Mouse (Mus musculus): ENCODE data around the gene Homez.

DNA sequence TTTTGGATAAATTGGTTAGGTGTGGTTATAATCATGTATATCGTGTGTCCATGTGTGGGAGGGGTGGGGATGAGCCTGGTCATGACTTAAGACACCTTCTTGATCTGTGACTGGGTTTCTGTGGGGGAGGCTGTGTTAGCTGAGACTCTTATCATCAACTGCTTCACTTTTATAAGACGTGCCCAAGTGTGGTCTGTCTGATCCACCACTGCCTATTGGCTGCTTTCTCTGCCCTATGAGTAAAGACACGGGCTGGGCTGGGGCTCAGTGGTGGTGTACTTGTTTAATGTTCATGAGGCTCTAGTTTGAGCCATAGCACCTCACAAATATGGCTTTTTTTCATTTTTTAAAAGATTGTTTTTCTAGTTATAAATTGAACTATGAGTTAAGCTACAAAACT, 55.0 kb downstream of the Homez start:
- TF ChIP-seq MAFK (IDR thresholded peaks at IDR 0.05; ENCODE audit: insufficient read depth, low read depth, low read length) = no peak
- TF ChIP-seq ZNF384 (IDR thresholded peaks at IDR 0.05; ENCODE audit: low read depth, low read length) = no peak
- TF ChIP-seq CHD2 (IDR thresholded peaks at IDR 0.05; ENCODE audit: low read depth, low read length) = no peak
- no peak for TF ChIP-seq HCFC1 (IDR thresholded peaks at IDR 0.05; ENCODE audit: borderline replicate concordance, insufficient read depth, low read length)

All from ES-E14 (cell line).